Mouse (Mus musculus) adrenal gland, adult (tissue): ENCODE results near the gene Scn11a.

Experiments used
- DNase-seq, 2 experiments: peaks; one replicate each; pipeline ENCODE4 v3.0.0; 2022 to 2023; ENCODE audit warnings: low spot score in 1 of 2; ENCODE audit not compliant: inconsistent age in 2 of 2

Scn11a gene

DNA sequence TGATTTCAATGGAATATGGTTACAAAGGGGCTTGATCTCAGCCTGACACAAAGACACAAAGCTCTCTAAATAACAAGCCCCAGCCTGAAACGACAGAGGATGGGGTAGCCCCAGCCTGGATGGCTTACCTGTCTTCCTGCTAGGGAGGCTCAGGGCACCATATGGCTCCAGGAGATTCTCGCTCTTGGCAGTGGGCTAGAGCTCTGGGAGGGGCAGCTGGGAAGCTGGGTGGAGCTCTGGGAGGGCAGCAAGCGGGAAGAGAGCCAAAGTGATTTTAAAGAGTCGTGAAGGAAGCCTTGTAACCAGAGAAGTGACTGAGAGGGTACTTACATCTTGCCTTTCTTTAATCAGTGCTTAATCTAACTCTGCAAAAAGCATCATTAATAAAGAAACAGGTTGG, at the start of gene Scn11a:
Gene Scn11a, minus strand, starts transcription at position 160 of the 400 bp plus-strand sequence.
- no peak for DNase-seq

DNA sequence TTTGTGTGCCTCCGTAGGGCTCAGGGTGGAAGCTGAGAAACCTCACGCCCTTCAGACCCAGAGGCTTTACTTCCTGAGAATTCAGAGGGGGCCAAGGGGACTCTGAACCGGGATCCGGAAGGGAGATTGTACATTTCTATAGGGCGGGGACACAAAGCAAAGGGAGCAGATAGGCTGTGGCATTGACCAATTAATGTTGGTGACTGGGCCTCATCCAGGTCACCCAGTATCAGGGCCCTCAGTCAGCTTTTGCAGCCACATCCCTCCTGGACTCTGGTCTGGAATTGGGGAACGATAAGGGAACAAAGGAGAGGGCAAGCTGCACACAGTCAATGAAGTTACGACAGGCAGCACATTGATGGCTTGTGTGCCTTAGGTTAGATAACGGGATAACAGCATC, 28.9 kb upstream of the Scn11a start:
- no peak for DNase-seq

DNA sequence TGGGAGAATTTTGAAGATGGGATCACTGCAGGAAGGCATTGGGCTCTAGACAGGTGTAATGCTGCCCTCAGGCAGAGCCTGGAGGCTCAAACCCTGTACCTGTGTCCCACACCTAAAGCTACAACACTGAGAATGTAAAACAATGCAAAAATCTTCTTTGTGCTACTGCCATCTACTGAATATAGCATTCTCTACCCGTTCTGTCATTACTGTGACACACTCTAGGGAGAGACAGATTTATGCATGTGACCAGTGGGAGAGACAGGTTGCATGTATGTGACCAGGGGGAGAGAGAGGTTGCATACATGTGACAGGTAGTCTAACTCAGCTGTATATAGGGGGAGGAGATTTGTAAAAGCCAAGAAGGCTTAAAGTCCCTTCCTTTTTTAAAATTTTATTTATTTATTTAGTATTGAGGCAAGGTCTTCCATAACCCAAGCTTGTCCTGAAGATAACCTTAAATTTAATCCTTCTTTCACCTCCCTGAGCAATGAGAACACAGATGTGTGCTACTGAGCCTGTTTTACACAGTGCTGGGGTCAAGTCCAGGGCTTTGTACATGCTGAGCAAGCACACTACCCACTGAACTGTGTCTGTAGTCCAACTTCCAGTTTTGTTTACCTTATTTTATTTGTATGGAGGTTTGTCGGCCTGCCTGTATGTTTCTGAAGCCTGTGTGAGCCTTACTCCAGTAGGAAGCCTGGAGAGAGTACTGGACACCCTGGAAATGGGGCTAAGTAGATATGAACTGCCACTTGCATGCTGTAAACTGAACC, 28.0 kb upstream of the Scn11a start:
- no peak for DNase-seq

DNA sequence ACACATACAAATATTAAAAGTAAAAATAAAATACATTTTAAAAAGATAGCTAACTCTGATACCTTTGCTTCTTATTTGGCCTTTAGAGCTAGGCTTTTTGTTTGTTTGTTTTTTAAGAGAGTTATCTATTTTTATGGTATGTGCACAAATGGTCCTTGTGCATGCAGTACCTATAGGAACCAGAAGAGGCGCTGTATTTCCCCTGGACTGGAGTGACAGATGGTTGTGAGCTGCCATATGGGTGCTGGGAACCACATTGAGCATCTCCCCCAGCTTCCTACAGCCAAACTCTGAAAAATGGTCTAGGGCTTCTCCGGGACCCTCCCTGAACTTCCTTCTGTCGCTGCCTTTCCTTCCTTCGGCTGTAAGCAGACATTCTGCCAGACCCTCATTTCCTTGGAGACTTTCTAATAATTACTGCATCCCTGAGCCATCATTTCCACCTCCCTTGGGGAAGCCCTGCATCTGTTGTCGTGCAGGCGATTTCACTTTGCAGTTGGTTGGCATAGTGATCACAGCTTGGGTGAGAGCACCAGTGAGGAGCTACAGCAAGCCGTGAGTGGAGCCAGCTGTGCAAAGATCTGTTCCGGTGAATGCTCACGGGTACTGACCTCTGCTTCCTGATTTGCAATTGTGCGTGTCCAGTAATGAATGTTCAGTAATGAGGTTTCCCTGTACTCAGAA, 27.2 kb upstream of the Scn11a start:
- no peak for DNase-seq

DNA sequence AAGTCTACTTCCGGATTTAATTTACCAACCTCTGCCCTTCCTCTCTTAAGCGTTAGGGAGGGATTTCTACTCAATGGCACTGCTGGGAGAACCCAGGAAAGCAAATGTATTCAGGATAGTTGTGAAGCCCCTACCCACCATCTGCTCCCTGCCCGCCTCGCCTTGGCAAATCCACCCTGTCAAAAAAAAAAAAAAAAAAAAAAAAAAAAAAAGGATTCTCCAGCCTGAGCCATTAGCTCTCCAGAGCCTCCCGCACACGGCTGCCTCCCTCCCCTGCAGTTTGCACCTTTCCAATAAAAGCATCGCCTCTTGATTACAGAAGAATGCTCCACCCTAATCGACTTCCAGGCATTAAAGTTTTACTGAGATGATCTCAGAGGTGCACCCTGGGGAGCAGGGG, 24.0 kb upstream of the Scn11a start:
- no peak for DNase-seq

DNA sequence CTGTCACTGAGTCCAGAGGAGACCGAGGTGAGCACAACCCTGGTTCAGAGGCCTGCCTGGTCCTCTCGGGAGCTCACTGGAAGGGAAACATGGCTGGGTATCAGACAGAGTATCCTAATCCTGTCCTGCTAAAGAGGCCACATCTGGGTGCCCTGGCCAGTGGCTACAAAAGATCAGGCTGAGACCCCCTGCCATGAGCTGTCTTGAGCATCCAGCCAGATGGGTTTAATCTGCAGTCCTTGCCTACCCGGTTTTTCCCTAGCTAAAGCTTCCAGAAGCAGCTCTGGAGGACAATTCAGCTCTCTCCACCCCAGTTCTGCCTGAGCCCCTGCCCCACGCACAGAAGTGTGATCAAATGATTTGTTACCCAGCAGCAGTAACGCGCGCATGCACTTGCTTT, 23.4 kb upstream of the Scn11a start:
- DNase-seq: no peak

DNA sequence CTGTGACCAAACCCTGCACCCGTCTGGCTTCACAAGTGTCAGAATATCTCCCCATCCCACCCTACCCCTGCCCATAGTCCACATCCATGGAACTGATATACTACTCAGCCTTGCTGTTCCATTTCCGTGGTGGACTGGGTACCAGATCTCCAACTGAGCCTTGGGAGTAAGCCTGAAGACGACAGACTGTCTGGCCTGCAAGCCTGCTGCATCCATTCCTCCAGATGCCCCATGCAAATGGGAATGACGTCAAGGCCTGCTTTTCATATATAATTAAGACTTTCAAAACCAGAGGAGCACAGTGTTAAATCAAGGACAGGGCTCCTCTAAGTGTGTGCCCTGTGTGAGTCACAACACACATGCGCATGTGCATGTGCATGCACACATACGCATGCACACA, 21.9 kb upstream of the Scn11a start:
- no peak for DNase-seq

DNA sequence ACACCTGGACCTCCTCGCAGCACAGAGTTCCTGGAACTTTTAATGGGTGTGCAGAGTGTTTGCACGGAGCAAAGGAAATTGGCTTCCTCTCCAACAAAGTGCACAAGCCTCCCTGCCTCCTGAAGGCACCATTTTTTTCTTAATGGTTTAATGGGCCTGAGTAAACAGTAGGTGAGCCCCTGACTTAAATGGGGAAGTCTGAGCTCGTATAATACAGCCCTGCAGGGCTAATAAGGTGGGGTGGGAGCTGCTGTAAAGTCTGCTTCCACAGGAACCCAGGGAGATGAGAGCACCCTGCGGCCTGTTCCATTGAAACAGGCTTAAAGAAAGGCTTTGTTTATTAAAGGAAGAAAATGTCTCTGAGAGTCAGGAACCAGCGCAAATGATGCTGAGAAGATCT, 19.5 kb upstream of the Scn11a start:
- no peak for DNase-seq

DNA sequence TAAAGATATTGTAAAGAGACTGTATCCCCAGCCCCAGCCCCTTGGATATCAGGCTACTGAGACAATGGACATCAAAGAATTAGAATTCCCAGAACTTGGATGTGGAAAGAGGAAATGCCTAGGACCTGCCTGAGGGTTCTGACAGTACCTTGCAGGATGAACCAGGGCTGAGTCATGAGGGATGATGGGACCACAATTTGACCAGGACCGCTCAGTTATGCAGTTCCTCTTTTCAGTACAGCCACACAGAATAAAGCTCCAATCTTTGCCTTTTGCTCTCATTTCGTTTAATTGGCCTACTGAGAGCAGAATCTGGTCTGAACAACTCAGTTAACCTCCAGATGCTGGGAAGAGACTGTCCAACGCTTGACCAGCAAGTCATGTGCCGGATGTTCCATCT, 18.3 kb upstream of the Scn11a start:
- no peak for DNase-seq

DNA sequence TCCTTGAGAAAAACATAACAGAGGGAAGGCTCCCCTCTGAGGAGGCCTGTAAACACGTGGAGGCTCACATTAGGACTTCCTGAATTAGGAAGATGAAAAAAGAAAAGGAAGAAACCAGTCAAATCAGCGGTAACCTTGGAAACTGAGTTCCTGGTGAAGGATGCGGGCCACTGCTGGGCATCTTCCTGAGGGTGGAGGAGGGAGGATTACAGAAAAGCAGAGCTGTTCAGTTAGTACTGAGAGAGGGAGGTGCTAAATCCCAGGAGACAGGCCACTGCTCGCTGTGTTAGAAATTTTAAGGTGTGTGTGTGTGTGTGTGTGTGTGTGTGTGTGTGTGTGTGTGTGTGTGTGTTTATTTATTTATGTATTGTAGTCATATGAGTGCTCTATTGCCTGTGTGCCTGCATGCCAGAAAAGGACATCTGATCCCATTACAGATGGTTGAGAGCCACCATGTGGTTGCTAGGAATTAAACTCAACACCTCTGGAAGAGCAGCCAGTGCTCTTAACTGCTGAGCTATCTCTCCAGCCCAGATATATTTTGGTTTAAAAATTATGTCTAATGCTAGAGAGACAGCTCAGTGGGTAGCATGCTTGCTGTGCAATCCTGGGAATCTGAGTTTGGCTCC, 17.4 kb upstream of the Scn11a start:
- DNase-seq: no peak

DNA sequence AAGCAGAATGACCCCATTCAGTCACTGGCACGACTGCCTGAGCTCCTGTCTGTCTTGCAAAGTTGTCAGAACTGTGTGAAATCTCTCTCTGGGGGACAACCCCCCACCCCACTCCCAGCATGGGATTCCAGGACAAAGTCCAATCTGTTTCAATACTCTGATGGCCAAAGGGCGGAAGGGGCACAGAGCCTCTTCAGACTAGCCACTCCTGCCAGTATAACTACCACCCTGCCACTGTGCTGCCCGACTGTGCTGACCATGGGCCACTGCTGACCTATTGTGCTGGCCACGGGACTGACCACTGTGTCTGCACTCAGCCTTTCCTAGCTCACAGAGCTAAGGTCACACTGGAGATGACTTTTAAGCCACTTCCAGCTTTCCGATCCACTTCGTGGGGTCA, 16.8 kb upstream of the Scn11a start:
- DNase-seq: no peak

DNA sequence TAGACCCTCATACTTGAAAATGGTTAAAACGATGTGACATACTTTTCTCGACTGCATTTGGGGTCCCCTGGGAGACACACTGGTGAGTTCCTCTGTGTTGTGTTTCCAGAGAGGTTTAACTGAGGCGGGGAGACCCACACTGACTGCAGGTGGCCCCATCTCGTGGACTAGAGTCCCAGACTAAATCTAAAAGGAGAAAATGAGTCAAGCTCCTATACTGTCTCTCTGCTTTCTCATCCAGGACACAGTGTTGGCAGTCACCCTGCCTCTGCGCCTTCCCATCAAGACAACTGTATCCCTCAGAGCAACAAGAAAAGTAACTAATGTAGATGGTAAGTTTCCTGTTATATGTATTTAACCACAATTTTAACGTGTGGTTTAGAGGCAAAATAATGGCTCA, 15.9 kb upstream of the Scn11a start:
- DNase-seq: no peak

DNA sequence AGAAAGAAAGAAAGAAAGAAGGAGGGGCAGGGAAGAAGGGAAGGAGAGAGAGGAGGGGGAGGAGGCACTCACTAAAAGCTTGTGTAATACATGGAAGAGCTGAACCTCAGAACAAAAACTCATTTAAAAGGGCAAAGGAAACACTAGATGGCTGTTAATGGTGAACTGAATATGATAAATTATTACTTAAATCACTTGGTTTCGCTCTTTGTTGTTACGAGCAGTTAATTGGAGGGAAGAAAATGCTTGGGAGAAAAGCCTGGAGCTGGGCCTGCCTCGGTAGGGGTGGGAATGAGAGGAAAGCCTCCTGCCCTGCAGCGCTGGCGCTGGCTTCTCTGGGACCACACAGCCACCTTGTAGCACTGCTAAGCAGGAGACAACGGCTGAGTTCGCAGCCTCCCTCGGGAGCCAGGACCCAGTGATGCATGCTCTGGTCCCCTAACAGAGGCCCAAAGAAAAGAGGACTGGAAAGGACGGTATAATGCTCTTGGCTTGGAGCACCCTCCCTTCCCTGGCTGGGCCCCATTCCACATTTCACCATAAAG, 10.4 kb upstream of the Scn11a start:
- DNase-seq: no peak

DNA sequence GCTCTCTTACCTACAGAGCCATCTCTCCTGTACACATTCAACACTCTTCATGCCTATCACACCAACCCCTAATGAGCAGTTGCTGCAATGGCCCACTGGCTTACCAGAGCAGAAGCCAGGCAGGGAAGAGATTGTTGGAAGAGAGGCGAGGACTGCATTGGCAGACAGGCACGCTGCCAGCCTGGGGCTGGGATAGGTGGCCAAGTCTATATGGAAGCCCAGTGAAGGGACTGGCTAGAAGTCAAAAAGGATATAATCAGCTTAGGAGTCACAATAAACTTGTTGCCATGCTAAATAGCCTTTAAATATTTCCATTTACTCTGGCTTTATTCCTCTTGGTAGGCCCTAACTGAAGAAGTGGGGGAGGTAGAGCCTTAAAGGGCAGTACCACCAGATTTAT, 5.7 kb upstream of the Scn11a start:
- DNase-seq: no peak

DNA sequence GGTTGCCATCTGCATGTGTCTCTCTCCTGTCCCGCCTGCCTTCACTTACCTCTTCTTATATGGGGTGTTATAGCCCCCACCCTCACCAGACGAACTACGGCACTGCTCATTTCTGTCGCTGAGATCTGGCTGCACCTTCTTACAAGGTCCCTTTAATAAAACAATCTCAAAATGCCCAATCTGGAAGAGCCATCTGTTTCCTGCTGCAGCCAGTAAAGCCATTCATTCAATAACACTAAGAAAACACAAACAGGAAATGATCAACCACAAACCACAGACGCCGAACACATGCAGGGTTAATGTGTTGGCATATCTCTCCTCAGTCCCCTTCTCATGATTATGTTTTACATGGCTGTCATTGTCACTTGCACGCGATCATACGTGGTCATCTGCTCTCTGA, 1.5 kb downstream of the Scn11a start:
- no peak for DNase-seq

DNA sequence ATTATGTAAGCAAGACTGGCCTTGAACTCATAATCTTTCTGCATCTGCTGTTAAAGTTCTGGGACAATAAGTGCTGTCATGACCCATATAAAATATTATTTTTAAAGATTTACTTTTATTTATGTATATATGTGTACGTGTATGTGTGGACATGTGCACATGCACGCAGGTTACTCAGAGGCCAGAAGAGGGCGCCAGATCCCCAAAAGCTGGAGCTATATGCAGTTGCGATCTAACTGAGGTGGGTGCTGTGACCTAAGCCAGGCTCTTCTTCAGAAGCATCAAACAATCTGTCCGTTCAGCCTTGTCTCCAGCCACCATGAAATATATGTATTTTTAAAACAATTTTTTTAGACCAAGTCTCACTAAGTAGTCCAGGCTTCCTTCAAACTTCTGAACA, 11.6 kb downstream of the Scn11a start:
- DNase-seq: no peak

DNA sequence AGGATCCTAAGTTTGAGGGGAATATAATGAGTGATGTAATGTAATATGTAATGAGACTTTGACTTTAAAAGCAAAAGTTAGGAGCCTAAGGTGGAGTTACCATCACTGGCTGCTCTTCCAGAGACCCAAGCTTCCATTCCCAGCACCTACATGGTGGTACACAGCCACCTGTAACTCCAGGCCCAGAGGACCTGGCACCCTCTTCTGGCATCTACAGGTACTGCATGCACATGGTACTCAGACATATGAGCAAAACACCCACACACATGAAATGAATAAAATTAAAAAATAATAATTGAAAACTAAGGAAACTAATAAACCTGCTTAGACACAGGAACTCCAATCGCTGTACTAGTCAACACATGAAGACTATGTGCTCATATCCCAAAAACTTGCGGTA, 18.8 kb downstream of the Scn11a start:
- DNase-seq: no peak

DNA sequence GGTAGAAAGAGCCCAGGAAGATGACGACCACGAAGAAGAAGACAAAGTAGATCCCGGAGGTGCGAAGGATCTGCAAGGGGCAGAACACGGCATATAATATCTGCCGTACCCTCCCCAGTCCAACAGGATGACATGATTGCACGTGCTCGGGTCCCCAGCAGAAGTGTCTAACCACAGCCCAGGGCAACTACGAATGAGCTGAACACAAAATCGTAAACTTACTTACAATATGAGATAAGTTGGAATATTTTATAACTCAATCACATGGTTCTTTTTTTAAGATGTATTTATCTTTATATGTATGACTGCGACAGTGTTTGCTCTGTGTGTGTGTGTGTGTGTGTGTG, 20.8 kb downstream of the Scn11a start:
- DNase-seq: no peak

DNA sequence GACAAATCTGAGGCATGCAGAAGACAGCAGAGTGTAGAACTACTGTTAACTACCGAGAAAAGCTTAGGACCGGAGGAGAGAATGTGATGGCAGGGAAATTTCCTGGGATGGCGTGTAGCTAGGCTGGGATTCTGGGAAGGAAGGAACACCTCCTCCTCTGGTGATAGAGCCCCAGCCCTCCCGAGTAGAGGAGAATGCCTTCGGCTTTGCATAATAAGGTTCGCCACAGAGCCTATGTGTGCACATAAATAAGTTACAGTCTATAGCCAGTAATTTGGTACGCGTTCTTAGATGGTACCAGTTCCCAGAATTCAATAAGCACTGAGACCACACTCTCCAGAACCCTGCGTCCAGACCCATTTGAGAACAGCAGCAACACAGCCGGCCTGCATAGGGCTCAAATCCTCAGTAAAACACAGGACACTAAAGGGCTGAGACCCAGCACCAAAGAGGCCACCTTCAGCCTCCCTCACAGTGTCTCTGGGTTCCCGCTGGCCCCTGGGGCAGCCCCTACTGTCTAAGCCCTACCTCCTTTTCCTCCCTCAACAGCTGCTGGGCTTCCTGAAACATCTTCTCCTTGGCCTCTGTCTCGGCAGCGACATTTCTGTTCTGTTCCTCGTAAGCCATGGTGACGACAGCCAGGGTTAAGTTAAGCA, 21.3 kb downstream of the Scn11a start:
- DNase-seq: no peak

DNA sequence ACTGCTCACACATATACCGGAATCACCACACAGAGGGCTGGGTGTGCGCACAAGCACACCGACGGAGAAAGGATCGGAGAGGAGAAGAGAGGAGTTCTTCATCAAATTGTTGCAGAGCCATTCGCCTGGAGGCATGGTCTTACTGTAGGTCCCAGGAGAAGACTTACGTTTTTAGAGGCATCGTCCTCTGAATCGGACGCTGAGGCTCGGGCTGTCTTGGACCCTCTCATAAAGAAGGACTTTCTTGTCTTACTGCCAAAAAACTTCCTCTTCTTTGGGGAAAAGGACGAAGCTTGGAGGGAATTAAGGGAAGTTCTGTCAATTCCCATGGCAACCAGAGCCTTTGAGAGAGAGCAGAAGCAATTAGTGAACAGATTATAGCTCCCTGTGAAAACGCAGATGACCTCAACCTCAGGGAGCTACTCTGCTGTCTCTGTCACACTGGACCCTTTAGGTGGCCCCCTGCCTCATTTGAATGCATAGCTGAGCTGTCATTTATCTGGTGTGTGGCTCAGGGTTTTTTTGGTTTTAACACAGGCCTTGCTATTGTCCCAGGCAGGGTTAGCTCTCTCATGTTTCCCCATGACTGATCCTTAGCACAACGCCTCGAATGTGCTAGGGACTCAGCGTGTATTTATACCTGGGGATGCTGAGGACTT, 22.0 kb downstream of the Scn11a start:
- no peak for DNase-seq

DNA sequence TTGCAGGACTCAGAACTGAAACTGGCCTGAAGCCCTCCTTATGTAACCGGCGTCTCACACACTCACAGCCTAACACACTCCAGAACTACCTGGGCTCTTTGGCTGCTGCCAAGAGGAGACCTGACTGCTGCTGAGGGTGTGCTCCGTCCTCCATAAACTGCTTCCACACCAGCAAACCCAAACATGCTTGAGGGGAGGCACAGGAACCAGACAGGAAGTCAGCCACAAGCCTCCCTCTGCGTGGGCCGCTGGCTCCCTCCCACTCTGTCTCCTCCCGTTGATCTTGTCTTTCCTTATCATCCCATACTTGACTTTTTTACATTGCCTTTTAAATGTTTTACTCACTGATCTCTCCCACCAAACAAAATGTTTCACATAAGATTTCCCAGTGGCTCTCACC, 23.8 kb downstream of the Scn11a start:
- no peak for DNase-seq
